Mouse (Mus musculus) C2C12 (cell line): ENCODE measurements around the gene Sema3b. TPM values are rescaled to one million over a fixed set of nuclear protein-coding genes. Genes with fewer than 3 reads are reported as not detected.

Experiments
- H3K27me3 ChIP-seq: one replicate; pipeline ENCODE4 v1.6.1; 2011; ENCODE audit not compliant: control insufficient read depth, insufficient read depth, insufficient read length
- H3K36me3 ChIP-seq: one replicate; pipeline ENCODE4 v1.6.1; 2011; ENCODE audit not compliant: control insufficient read depth, insufficient read depth
- H3K4me3 ChIP-seq: one replicate; pipeline ENCODE4 v1.5.1; 2011; ENCODE audit warnings: mild to moderate bottlenecking, control low read depth; ENCODE audit not compliant: poor library complexity, insufficient read depth, severe bottlenecking
- H3K79me2 ChIP-seq: one replicate; pipeline ENCODE4 v1.6.1; 2011; ENCODE audit not compliant: control insufficient read depth, insufficient read depth
- H3K79me3 ChIP-seq: one replicate; pipeline ENCODE4 v1.6.1; 2011; ENCODE audit warnings: low read depth, control low read depth
- H3ac ChIP-seq: one replicate; pipeline ENCODE3; 2011; ENCODE audit warnings: low read depth; ENCODE audit not compliant: control insufficient read depth, insufficient read length
- CEBPB ChIP-seq: IDR thresholded peaks from one replicate; pipeline ENCODE4 v1.6.1; 2011; ENCODE audit warnings: low read depth, mild to moderate bottlenecking, control low read depth, moderate library complexity
- CTCF ChIP-seq: IDR thresholded peaks from one replicate; pipeline ENCODE4 v1.5.1; 2011; ENCODE audit not compliant: control insufficient read depth, insufficient read depth, insufficient read length
- FOSL1 ChIP-seq: IDR thresholded peaks from one replicate; pipeline ENCODE4 v1.8.0; 2011; ENCODE audit warnings: mild to moderate bottlenecking, low read length; ENCODE audit not compliant: poor library complexity, insufficient read depth, severe bottlenecking
- MAX ChIP-seq: IDR thresholded peaks from one replicate; pipeline ENCODE4 v1.6.1; 2011; ENCODE audit warnings: mild to moderate bottlenecking, control low read depth
- MYOD1 ChIP-seq: IDR thresholded peaks from one replicate; pipeline ENCODE4 v1.6.1; 2011; ENCODE audit warnings: low read depth; ENCODE audit not compliant: control insufficient read depth, insufficient read length
- MYOG ChIP-seq: IDR thresholded peaks from one replicate; pipeline ENCODE4 v1.6.1; 2011; ENCODE audit not compliant: control insufficient read depth, insufficient read length; ENCODE audit errors: extremely low read depth
- USF1 ChIP-seq: IDR thresholded peaks from one replicate; pipeline ENCODE4 v1.6.1; 2011; ENCODE audit warnings: low read depth, mild to moderate bottlenecking, control low read depth, moderate library complexity
- long read RNA-seq, 2 experiments: library from polyadenylated mRNA; unstranded; transcript quantifications; one replicate each; pipeline ENCODE4 v2.0.0; 2019 to 2020
- polyA plus RNA-seq: library from polyadenylated mRNA; unstranded; fragments of >200 nt; fragmentation: generic; extraction: Trizol; gene quantifications from one replicate; pipeline ENCODE4 v1.2.1, GENCODE M21; 2012; ENCODE audit warnings: missing spikeins

Gene Sema3b
- polyA plus RNA-seq: 13.7 TPM
- long read RNA-seq, experiment 1, partial matches to known transcripts: 8 of 17 reads
- long read RNA-seq, experiment 1, other reads (novel, unspliced or antisense): 7 of 17 reads
- long read RNA-seq, experiment 2, transcript Sema3b-202 (18 exons, 2,875 nt): major isoform, 36 of 112 reads
- long read RNA-seq, experiment 2, partial matches to known transcripts: 52 of 112 reads
- long read RNA-seq, experiment 2, other reads (novel, unspliced or antisense): 23 of 112 reads

GRCm38 (mm10) chr9:107608741-107609432 lies at the start of gene Sema3b:
Gene Sema3b, minus strand, starts transcription at chr9:107609229.
- H3K36me3 ChIP-seq: peaks cover 4% of the 10 kb centered on the region
- H3K27me3 ChIP-seq: no peaks in the 10 kb centered on the region
- H3K79me2 ChIP-seq: no peaks in the 10 kb centered on the region
- TF ChIP-seq FOSL1: no peak
- no peak for TF ChIP-seq MAX
- TF ChIP-seq MYOD1: no peak
- no peak for TF ChIP-seq CTCF
- no peak for TF ChIP-seq MYOG
- no peak for TF ChIP-seq CEBPB
- no peak for TF ChIP-seq USF1
- no peak within 1 kb of the TSS for H3K4me3 ChIP-seq
- H3ac ChIP-seq: no peak within 1 kb of the TSS
- no peaks in the 10 kb centered on the region for H3K79me3 ChIP-seq

GRCm38 (mm10) chr9:107658096-107658495 lies 49.1 kb upstream of the Sema3b start:
- Histone ChIP-seq H3K4me3 (no peak overlapping the region), H3K79me3 (no peaks in the 10 kb centered on the region), H3K79me2 (no peaks in the 10 kb centered on the region), H3K27me3 (peaks cover 62% of the 10 kb centered on the region), H3ac (no peak overlapping the region), H3K36me3 (no peaks in the 10 kb centered on the region)
- TF ChIP-seq MYOD1 (no peak), CEBPB (no peak), MAX (no peak), USF1 (no peak), FOSL1 (no peak), MYOG (no peak), CTCF (no peak)

GRCm38 (mm10) chr9:107657144-107657543 lies 48.1 kb upstream of the Sema3b start:
- Histone ChIP-seq H3K4me3 (no peak overlapping the region), H3K79me2 (no peaks in the 10 kb centered on the region), H3K27me3 (peaks cover 54% of the 10 kb centered on the region), H3K79me3 (no peaks in the 10 kb centered on the region), H3ac (no peak overlapping the region), H3K36me3 (no peaks in the 10 kb centered on the region)
- TF ChIP-seq MYOG: no peak
- TF ChIP-seq MYOD1: no peak
- no peak for TF ChIP-seq CTCF
- TF ChIP-seq MAX: no peak
- no peak for TF ChIP-seq FOSL1
- no peak for TF ChIP-seq USF1
- TF ChIP-seq CEBPB: no peak

- Histone ChIP-seq H3K27me3 (peaks cover 43% of the 10 kb centered on the region), H3K36me3 (no peaks in the 10 kb centered on the region), H3K79me3 (no peaks in the 10 kb centered on the region), H3K4me3 (no peak overlapping the region), H3K79me2 (no peaks in the 10 kb centered on the region), H3ac (no peak overlapping the region)
- TF ChIP-seq CEBPB: no peak
- TF ChIP-seq MAX: no peak
- no peak for TF ChIP-seq MYOD1
- TF ChIP-seq MYOG: no peak
- no peak for TF ChIP-seq USF1
- TF ChIP-seq FOSL1: no peak
- TF ChIP-seq CTCF: no peak
These were observed 45.6 kb upstream of the Sema3b start for GRCm38 (mm10) chr9:107654585-107654984.

GRCm38 (mm10) chr9:107653474-107653873 lies 44.4 kb upstream of the Sema3b start:
- Histone ChIP-seq H3K79me3 (no peaks in the 10 kb centered on the region), H3K27me3 (peaks cover 32% of the 10 kb centered on the region), H3K79me2 (no peaks in the 10 kb centered on the region), H3K36me3 (no peaks in the 10 kb centered on the region), H3K4me3 (no peak overlapping the region), H3ac (no peak overlapping the region)
- TF ChIP-seq CTCF: no peak
- no peak for TF ChIP-seq FOSL1
- TF ChIP-seq MYOD1: no peak
- no peak for TF ChIP-seq CEBPB
- no peak for TF ChIP-seq MAX
- TF ChIP-seq MYOG: no peak
- no peak for TF ChIP-seq USF1
